Mouse (Mus musculus) macrophage (primary cell): ENCODE data around the gene Pbx1. TPM values are rescaled to one million over a fixed set of nuclear protein-coding genes. Genes with fewer than 3 reads are reported as not detected.

ENCODE experiments used
- H3K27ac ChIP-seq: fragments of 350-480 bp; formaldehyde crosslinking; 2 replicates; pipeline ENCODE4 v1.9.0; 2021
- H3K36me3 ChIP-seq: fragments of 350-480 bp; formaldehyde crosslinking; 2 replicates; pipeline ENCODE4 v1.9.0; 2021; ENCODE audit errors: inconsistent target
- H3K4me3 ChIP-seq: fragments of 350-480 bp; formaldehyde crosslinking; 2 replicates; pipeline ENCODE4 v1.9.0; 2021; ENCODE audit errors: inconsistent target
- H3K79me2 ChIP-seq: fragments of 350-480 bp; formaldehyde crosslinking; 2 replicates; pipeline ENCODE4 v1.9.0; 2021; ENCODE audit errors: inconsistent target
- WGBS: methylation state at CpG from one replicate; pipeline ENCODE4 v1.1.7; 2026; ENCODE audit warnings: inconsistent platforms; ENCODE audit not compliant: missing documents; 5-methylcytosine and 5-hydroxymethylcytosine counted together
- polyA plus RNA-seq: library from polyadenylated mRNA; stranded (reverse); fragments of 250-400 nt; gene quantifications from 3 replicates; pipeline ENCODE4 v1.2.4, GENCODE M21; 2018; ENCODE audit warnings: inconsistent platforms

Gene Pbx1
- polyA plus RNA-seq, 1 experiment from 2014 or later, result 1.5 TPM

DNA sequence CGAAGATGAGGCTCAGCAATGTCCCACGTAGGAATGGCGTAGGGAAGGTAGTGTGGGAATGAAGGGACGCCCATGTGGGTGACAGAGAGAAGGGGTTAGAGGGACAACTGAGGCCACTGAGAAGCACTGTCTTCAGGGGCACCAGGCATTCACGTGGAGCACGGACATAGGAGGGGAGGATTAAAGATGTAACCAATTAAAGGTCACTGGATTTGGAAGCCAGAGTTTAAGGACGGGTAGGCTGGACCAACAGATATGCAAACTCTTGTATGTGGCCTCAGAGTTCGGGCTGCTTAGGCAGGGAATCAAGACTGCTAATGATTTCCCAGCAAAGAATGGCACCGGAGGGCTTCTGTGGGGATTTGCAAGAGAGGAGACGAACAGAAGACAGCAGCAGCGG lies 252.4 kb downstream of the Pbx1 start:
- Histone ChIP-seq H3K4me3 (no peak overlapping the region), H3K79me2 (no peaks in the 10 kb centered on the region), H3K36me3 (no peaks in the 10 kb centered on the region), H3K27ac (no peak overlapping the region)
- 92% methylated on average over 11 of the region's 11 CpGs for WGBS

DNA sequence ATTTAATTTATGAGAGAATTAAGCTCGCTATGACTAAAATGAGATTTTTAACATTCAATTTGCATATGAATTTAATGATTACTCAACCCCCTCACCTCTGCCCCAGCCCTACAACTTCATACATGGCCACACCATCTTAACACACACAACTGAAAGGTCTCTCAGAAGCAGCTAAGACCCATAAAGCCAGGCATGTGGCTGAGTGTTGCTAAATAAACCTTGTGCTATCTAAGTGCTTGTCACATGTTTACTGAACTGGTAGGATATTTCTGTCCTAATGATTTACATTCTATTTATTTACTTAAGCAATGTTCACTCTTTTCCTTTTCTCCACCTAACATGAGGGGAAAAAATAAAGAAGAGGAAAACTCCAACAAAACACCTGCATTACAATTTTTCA lies 253.5 kb downstream of the Pbx1 start:
- Histone ChIP-seq H3K4me3 (no peak overlapping the region), H3K79me2 (no peaks in the 10 kb centered on the region), H3K27ac (no peak overlapping the region), H3K36me3 (no peaks in the 10 kb centered on the region)
- 89% methylated on average over 1 of the region's 1 CpGs for WGBS

- H3K27ac ChIP-seq, result no peak overlapping the region
- no peaks in the 10 kb centered on the region for H3K79me2 ChIP-seq
- H3K4me3 ChIP-seq, result no peak overlapping the region
- WGBS, result 85% methylated on average over 4 of the region's 4 CpGs
- no peaks in the 10 kb centered on the region for H3K36me3 ChIP-seq
These were observed 256.5 kb downstream of the Pbx1 start for GRCm38 (mm10) chr1:168175586-168175985.

DNA sequence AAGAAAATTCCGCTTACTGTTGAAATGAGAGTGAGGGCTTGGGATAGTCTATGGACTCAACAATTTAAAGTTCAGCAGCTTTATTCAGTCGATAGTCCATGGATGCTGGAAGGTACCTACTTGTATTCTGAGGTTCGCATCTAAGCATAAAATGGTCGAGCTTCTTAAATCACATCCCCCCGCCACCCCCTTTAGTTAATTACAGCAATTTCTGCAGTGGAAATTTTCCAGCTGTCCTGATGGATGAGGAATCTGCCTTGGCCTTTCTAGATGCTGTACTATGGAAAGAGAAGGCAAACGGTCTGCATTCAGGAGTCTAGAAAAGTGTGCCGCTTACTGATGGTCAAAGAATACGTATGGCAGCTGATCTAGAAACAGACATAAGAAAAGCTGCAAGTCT lies 262.3 kb downstream of the Pbx1 start:
- H3K27ac ChIP-seq, result no peak overlapping the region

GRCm38 (mm10) chr1:168169052-168169779 lies 262.9 kb downstream of the Pbx1 start:
- Histone ChIP-seq H3K27ac (no peak overlapping the region), H3K4me3 (no peak overlapping the region), H3K36me3 (no peaks in the 10 kb centered on the region), H3K79me2 (no peaks in the 10 kb centered on the region)
- 88% methylated on average over 10 of the region's 10 CpGs for WGBS

More for the DNA sequence above, 262.3 kb downstream of the Pbx1 start:
- Histone ChIP-seq H3K36me3 (no peaks in the 10 kb centered on the region), H3K4me3 (no peak overlapping the region), H3K79me2 (no peaks in the 10 kb centered on the region)
- WGBS, result 93% methylated on average over 8 of the region's 8 CpGs

- no peaks in the 10 kb centered on the region for H3K36me3 ChIP-seq
- WGBS, result 99% methylated on average over 5 of the region's 5 CpGs
- H3K4me3 ChIP-seq, result no peak overlapping the region
These were observed 264.3 kb downstream of the Pbx1 start for GRCm38 (mm10) chr1:168167781-168168180.

GRCm38 (mm10) chr1:168166841-168167240 lies 265.2 kb downstream of the Pbx1 start:
- Histone ChIP-seq H3K79me2 (no peaks in the 10 kb centered on the region), H3K36me3 (no peaks in the 10 kb centered on the region), H3K4me3 (no peak overlapping the region), H3K27ac (no peak overlapping the region)
- 75% methylated on average over 2 of the region's 2 CpGs for WGBS

More at GRCm38 (mm10) chr1:168167781-168168180, 264.3 kb downstream of the Pbx1 start:
- no peaks in the 10 kb centered on the region for H3K79me2 ChIP-seq
- H3K27ac ChIP-seq, result no peak overlapping the region

- H3K27ac ChIP-seq, result no peak overlapping the region
- 89% methylated on average over 3 of the region's 3 CpGs for whole genome bisulfite sequencing
- no peaks in the 10 kb centered on the region for H3K79me2 ChIP-seq
- H3K36me3 ChIP-seq, result no peaks in the 10 kb centered on the region
- no peak overlapping the region for H3K4me3 ChIP-seq
These were observed 267.1 kb downstream of the Pbx1 start for GRCm38 (mm10) chr1:168164945-168165344.

GRCm38 (mm10) chr1:168163521-168164233 lies 268.4 kb downstream of the Pbx1 start:
- WGBS, result 88% methylated on average over 23 of the region's 23 CpGs
- no peaks in the 10 kb centered on the region for H3K36me3 ChIP-seq
- no peaks in the 10 kb centered on the region for H3K79me2 ChIP-seq
- H3K4me3 ChIP-seq, result no peak overlapping the region
- H3K27ac ChIP-seq, result no peak overlapping the region

GRCm38 (mm10) chr1:168139138-168139682 lies 292.9 kb downstream of the Pbx1 start:
- H3K36me3 ChIP-seq, result no peaks in the 10 kb centered on the region
- H3K79me2 ChIP-seq, result no peaks in the 10 kb centered on the region
- WGBS, result 55% methylated on average over 6 of the region's 6 CpGs
- H3K27ac ChIP-seq, result no peak overlapping the region
- no peak overlapping the region for H3K4me3 ChIP-seq

- Histone ChIP-seq H3K4me3 (no peak overlapping the region), H3K27ac (no peak overlapping the region), H3K36me3 (no peaks in the 10 kb centered on the region), H3K79me2 (no peaks in the 10 kb centered on the region)
- 91% methylated on average over 4 of the region's 4 CpGs for WGBS
These were observed 293.4 kb downstream of the Pbx1 start for GRCm38 (mm10) chr1:168138669-168139068.

- Histone ChIP-seq H3K36me3 (no peaks in the 10 kb centered on the region), H3K4me3 (no peak overlapping the region), H3K27ac (no peak overlapping the region), H3K79me2 (no peaks in the 10 kb centered on the region)
- 80% methylated on average over 5 of the region's 5 CpGs for WGBS
These were observed 294.2 kb downstream of the Pbx1 start for GRCm38 (mm10) chr1:168137890-168138289.

DNA sequence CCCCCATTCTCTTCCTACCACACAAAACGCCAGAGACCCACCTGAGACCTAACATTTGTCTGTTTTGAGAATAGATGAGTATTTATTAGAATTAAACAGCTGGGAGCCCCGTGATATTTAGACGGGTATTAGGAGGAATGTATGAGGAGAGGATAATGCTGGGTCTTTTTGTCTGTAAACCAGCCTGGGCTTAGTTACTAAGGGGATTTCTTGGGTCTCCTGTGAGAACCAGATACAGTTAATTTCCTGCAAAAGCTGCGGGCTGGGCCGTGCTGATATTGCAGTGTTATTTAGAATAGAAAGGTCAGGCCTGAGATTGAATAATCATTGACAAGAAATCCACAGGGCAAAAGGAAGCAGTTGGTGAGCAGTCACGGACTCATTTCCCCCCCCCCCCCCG lies 296.5 kb downstream of the Pbx1 start:
- Histone ChIP-seq H3K36me3 (no peaks in the 10 kb centered on the region), H3K4me3 (no peak overlapping the region), H3K79me2 (no peaks in the 10 kb centered on the region), H3K27ac (no peak overlapping the region)
- whole genome bisulfite sequencing, result 96% methylated on average over 6 of the region's 7 CpGs

- Histone ChIP-seq H3K36me3 (no peaks in the 10 kb centered on the region), H3K27ac (no peak overlapping the region), H3K4me3 (no peak overlapping the region), H3K79me2 (no peaks in the 10 kb centered on the region)
These were observed 298.4 kb downstream of the Pbx1 start for GRCm38 (mm10) chr1:168133696-168134095.

DNA sequence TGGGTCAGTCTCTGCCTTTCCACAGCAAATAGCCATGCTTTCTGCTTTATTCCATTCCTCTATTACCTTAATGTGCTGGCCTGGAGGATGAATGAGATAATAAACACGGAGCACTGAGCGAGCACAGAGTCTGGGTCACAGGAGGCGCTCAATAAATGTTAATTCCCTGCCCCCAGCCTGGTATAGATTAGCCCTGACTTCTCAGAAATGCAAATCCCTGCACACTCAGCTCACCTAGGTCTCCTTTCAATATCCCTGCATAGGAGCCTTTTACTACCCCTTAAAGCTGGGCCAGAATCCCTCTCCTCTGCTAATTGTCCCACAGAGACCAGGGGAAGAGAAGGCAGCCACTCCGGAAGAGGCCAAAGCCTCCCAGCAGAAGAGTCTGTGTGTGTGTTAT lies 304.1 kb downstream of the Pbx1 start:
- no peaks in the 10 kb centered on the region for H3K36me3 ChIP-seq
- 80% methylated on average over 4 of the region's 4 CpGs for WGBS
- H3K27ac ChIP-seq, result no peak overlapping the region
- no peak overlapping the region for H3K4me3 ChIP-seq
- no peaks in the 10 kb centered on the region for H3K79me2 ChIP-seq
